Mouse (Mus musculus): ENCODE measurements at regions not wholly inside any gene's neighbourhood (a gene's known extent, or its start where the extent isn't known, plus 50 kb on each side); places are given as distances from the start of the nearest gene placed in this dataset.

DNA sequence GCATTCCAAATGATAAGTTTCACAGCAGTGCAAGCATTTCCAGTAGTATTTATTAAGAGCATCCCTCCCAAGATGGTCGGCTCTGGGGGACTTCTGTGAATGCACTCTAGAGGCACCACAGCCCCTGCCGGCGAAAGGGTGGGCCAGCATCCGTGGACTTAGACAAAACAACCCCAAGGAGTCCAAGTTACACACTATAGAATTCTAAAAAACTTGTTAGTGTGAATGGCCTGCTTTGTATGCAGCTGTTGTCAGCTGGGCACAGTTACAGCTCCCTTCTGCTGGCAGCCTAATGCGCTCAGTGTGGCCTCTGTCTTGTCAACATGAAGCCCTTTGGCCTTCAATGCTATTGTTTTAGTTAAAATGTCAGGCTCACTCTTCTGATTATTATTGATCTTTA is 181.5 kb downstream of the Tle3 start:
- peaks cover 43% of the 10 kb centered on the region for H3K4me1 ChIP-seq
- H3K36me3 ChIP-seq (replicated peaks) = no peaks in the 10 kb centered on the region
- no peak overlapping the region for H3K4me3 ChIP-seq
- no peaks in the 10 kb centered on the region for H3K9me3 ChIP-seq
- peak overlapping the region; percentile 35; the same call in 1 of the 2 replicates for H3K27ac ChIP-seq
- 0 out of 2 replicates have a peak, but pooled peaks cover 4% of the 10 kb centered on the region for H3K27me3 ChIP-seq (ENCODE audit: poor library complexity, severe bottlenecking)
- DNase-seq (ENCODE audit: extremely low spot score, low spot score) = no peak
- WGBS = 60% methylated on average over 5 of the region's 5 CpGs

GRCm38 (mm10) chr9:61551361-61551760 is 179.2 kb downstream of the Tle3 start:
- Histone ChIP-seq H3K4me1 (peaks cover 47% of the 10 kb centered on the region), H3K9me3 (peaks cover 9% of the 10 kb centered on the region; the same call in 1 of the 2 replicates), H3K27me3 (ENCODE audit: poor library complexity, severe bottlenecking) (0 out of 2 replicates have a peak, but pooled peaks cover 3% of the 10 kb centered on the region), H3K27ac (peak overlapping the region; percentile 49), H3K36me3 (replicated peaks) (no peaks in the 10 kb centered on the region), H3K4me3 (no peak overlapping the region)
- no peak for DNase-seq (ENCODE audit: extremely low spot score, low spot score)
- 72% methylated on average over 9 of the region's 9 CpGs for WGBS

DNA sequence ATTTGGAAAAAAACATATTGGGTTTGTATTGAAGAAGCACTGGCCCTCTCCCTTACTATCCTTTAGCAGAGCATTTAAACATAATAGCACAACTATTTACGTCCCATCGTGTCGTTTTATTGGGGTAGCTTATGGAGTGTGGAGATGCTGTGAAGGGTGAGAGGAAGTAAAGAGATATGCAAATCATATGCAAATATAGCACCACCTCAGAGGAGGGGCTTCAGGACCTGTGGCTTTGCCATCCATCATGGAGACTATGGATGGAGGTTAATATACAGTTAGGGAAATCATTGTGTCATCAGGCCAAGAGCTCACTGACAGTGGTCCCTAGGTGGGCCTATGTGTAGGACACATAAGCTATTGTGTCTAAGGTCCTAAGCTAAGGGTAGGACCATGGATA is 178.2 kb downstream of the Tle3 start:
- Histone ChIP-seq H3K27ac (peak overlapping the region; percentile 75; the same call in 1 of the 2 replicates), H3K9me3 (peaks cover 9% of the 10 kb centered on the region; the same call in 1 of the 2 replicates), H3K27me3 (ENCODE audit: poor library complexity, severe bottlenecking) (0 out of 2 replicates have a peak, but pooled peaks cover 3% of the 10 kb centered on the region), H3K36me3 (replicated peaks) (no peaks in the 10 kb centered on the region), H3K4me1 (peaks cover 55% of the 10 kb centered on the region), H3K4me3 (no peak overlapping the region)
- WGBS = 76% methylated on average over 3 of the region's 3 CpGs
- DNase-seq (ENCODE audit: extremely low spot score, low spot score) = no peak

- Histone ChIP-seq H3K36me3 (replicated peaks) (no peaks in the 10 kb centered on the region), H3K27ac (peak overlapping the region; percentile 75), H3K9me3 (peaks cover 9% of the 10 kb centered on the region; the same call in 1 of the 2 replicates), H3K4me3 (0 out of 2 replicates have a peak overlapping the region, but pooled peaks have one; percentile 9), H3K27me3 (ENCODE audit: poor library complexity, severe bottlenecking) (0 out of 2 replicates have a peak, but pooled peaks cover 3% of the 10 kb centered on the region), H3K4me1 (peaks cover 57% of the 10 kb centered on the region)
- 11% methylated on average over 5 of the region's 5 CpGs for WGBS
- no peak for DNase-seq (ENCODE audit: extremely low spot score, low spot score)
Observed at GRCm38 (mm10) chr9:61549692-61550241, 177.6 kb downstream of the Tle3 start.

GRCm38 (mm10) chr9:61537316-61538189 is 165.4 kb downstream of the Tle3 start:
- peaks cover 12% of the 10 kb centered on the region for H3K9me3 ChIP-seq
- peak; percentile 47 for DNase-seq (ENCODE audit: extremely low spot score, low spot score)
- no peaks in the 10 kb centered on the region; the same call in 1 of the 2 replicates for H3K27me3 ChIP-seq (ENCODE audit: poor library complexity, severe bottlenecking)
- peaks cover 27% of the 10 kb centered on the region for H3K4me1 ChIP-seq
- H3K27ac ChIP-seq = peak overlapping the region; percentile 77
- 14% methylated on average over 15 of the region's 22 CpGs for WGBS
- no peaks in the 10 kb centered on the region for H3K36me3 ChIP-seq (replicated peaks)
- peak overlapping the region; percentile 30; the same call in 1 of the 2 replicates for H3K4me3 ChIP-seq

DNA sequence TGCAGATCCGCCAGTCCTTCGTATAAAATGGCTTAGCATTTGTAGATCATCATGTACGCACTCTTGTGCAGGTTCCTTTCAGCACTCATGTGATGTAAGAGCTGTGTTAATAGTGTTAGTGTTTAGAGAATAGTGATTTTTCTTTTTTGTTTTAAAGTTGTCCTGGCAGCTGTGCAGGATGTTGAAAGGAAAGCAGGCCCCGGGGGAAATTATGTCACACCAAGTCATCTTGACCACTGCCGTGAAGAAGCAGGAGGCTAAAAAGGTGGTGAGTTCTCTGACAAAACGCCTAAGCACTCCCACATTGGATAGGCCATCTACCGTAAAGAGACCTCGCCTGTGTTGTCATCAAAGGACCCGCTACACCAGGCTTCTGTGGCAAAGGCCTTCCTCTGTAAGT is 161.1 kb downstream of the Tle3 start:
- no peak overlapping the region for H3K4me3 ChIP-seq
- H3K36me3 ChIP-seq (replicated peaks) = no peaks in the 10 kb centered on the region
- WGBS = 89% methylated on average over 9 of the region's 9 CpGs
- no peaks in the 10 kb centered on the region for H3K9me3 ChIP-seq
- peaks cover 53% of the 10 kb centered on the region for H3K4me1 ChIP-seq
- no peak overlapping the region for H3K27ac ChIP-seq
- no peak for DNase-seq (ENCODE audit: extremely low spot score, low spot score)
- H3K27me3 ChIP-seq (ENCODE audit: poor library complexity, severe bottlenecking) = peaks cover 9% of the 10 kb centered on the region

GRCm38 (mm10) chr9:61530263-61531045 is 158.3 kb downstream of the Tle3 start:
- Histone ChIP-seq H3K27ac (peak overlapping the region; percentile 85), H3K4me1 (peaks cover 62% of the 10 kb centered on the region), H3K27me3 (ENCODE audit: poor library complexity, severe bottlenecking) (peaks cover 9% of the 10 kb centered on the region), H3K36me3 (replicated peaks) (no peaks in the 10 kb centered on the region), H3K4me3 (peak overlapping the region; percentile 10; the same call in 1 of the 2 replicates), H3K9me3 (no peaks in the 10 kb centered on the region)
- peak; percentile 55 for DNase-seq (ENCODE audit: extremely low spot score, low spot score)
- WGBS = 31% methylated on average over 4 of the region's 4 CpGs

DNA sequence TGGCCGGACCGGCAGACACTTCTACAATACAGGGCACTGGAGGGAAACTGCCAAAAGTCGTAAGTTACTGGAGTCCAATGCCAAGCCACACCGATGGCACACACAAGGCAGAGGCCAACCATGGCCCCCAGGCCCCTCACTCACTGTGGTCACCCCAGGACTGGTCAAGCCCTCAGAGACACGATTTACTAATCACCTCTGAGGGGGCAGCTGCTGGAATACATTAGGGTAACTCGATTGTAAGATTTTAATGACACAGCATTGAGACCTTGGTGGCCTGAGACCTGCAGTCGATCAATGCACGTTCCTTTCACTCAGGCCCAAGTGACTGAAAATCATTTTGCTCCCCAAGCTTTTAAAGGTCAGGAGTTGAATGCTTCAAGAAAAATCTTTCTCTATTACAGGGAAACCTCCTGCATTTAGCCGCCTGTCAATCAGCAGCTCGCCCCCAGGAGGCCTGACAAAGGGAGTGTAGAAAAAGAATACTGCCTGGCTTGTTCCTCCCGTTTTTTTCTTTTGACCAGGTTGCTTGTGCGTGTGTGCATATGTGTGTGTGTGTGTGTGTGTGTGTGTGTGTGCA is 156.2 kb downstream of the Tle3 start:
- WGBS = 34% methylated on average over 12 of the region's 12 CpGs
- Histone ChIP-seq H3K27ac (peak overlapping the region; percentile 80), H3K4me1 (peaks cover 62% of the 10 kb centered on the region)

DNA sequence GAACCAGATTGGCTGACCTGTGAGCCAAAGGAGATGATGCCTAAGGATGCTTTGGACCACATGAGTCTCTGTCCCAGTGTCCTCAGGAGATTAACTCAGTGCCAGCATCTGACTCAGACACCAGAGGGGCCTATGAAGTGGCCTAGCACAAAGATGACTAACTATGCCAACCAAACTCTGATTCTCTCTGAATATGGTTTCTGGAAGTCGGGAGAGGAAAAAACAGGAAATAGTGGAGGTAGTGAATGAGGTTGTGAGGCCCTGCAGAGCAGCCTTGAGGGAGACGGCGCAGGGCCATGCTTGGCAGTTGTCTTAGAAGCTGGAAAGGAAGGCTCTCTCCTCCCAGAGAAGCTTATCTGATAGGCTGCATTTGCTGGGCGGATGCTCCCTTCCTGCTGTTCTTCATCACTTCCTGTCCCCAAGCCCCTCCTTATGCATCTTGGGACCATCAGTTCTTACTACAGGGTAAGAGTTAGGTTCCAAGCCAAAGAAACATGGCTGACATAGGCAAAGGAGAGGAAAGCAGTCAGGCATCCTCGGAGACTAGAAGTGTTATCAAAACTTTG is 155.4 kb downstream of the Tle3 start:
- Histone ChIP-seq H3K27me3 (ENCODE audit: poor library complexity, severe bottlenecking) (peaks cover 9% of the 10 kb centered on the region; the same call in 1 of the 2 replicates), H3K4me1 (peaks cover 62% of the 10 kb centered on the region), H3K36me3 (replicated peaks) (no peaks in the 10 kb centered on the region), H3K4me3 (no peak overlapping the region), H3K27ac (peak overlapping the region; percentile 80), H3K9me3 (peaks cover 5% of the 10 kb centered on the region; the same call in 1 of the 2 replicates)
- no peak for DNase-seq (ENCODE audit: extremely low spot score, low spot score)
- 79% methylated on average over 5 of the region's 5 CpGs for WGBS

More for the DNA sequence above, 156.2 kb downstream of the Tle3 start:
- DNase-seq (ENCODE audit: extremely low spot score, low spot score) = no peak
- no peaks in the 10 kb centered on the region for H3K36me3 ChIP-seq (replicated peaks)
- no peaks in the 10 kb centered on the region for H3K9me3 ChIP-seq
- peaks cover 9% of the 10 kb centered on the region for H3K27me3 ChIP-seq (ENCODE audit: poor library complexity, severe bottlenecking)
- H3K4me3 ChIP-seq = no peak overlapping the region

DNA sequence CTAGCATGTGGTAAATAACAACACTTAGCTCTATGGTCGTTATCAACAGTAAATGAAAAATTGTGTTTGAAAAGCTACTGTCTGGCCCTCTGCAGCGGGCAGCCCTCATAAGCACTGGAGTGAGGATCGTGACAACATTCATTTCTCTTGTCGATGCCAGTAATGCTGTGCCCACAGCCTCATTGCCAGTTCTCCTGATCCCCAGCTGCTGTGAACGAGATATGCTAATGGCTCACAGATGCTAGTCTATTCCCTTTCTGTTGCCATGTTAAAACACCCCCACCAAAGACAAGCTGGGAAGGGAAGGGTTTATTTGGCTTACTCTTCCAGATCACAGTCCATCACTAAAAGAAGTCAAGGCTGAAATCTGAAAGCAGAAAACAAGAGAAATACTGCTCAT is 148.0 kb downstream of the Tle3 start:
- WGBS = 90% methylated on average over 5 of the region's 5 CpGs
- no peak overlapping the region for H3K4me3 ChIP-seq

GRCm38 (mm10) chr9:61517906-61518305 is 145.7 kb downstream of the Tle3 start:
- Histone ChIP-seq H3K4me3 (no peak overlapping the region), H3K4me1 (peaks cover 11% of the 10 kb centered on the region), H3K9me3 (peaks cover 14% of the 10 kb centered on the region), H3K27me3 (ENCODE audit: poor library complexity, severe bottlenecking) (peaks cover 43% of the 10 kb centered on the region), H3K27ac (no peak overlapping the region), H3K36me3 (replicated peaks) (no peaks in the 10 kb centered on the region)
- WGBS = 89% methylated on average over 7 of the region's 7 CpGs
- DNase-seq (ENCODE audit: extremely low spot score, low spot score) = no peak

More for the DNA sequence above, 148.0 kb downstream of the Tle3 start:
- Histone ChIP-seq H3K27ac (no peak overlapping the region), H3K27me3 (ENCODE audit: poor library complexity, severe bottlenecking) (peaks cover 22% of the 10 kb centered on the region), H3K9me3 (peaks cover 12% of the 10 kb centered on the region), H3K36me3 (replicated peaks) (no peaks in the 10 kb centered on the region), H3K4me1 (peaks cover 11% of the 10 kb centered on the region)
- DNase-seq (ENCODE audit: extremely low spot score, low spot score) = no peak

- DNase-seq (ENCODE audit: extremely low spot score, low spot score) = no peak
- Histone ChIP-seq H3K4me3 (no peak overlapping the region), H3K4me1 (peaks cover 30% of the 10 kb centered on the region), H3K9me3 (peaks cover 3% of the 10 kb centered on the region; the same call in 1 of the 2 replicates), H3K36me3 (replicated peaks) (no peaks in the 10 kb centered on the region), H3K27me3 (ENCODE audit: poor library complexity, severe bottlenecking) (peaks cover 95% of the 10 kb centered on the region), H3K27ac (no peak overlapping the region)
Observed at GRCm38 (mm10) chr9:61511436-61511835, 139.3 kb downstream of the Tle3 start.

All from forebrain, embryonic 10.5 days (tissue).